Mouse (Mus musculus): Measurements from ENCODE around the gene Gm17087.

- no peak for TF ChIP-seq FLI1 (IDR thresholded peaks at IDR 0.05; ENCODE audit: low read length)
- TF ChIP-seq GATA1 (IDR thresholded peaks at IDR 0.05; ENCODE audit: borderline replicate concordance, low read length) = no peak
Measured at GRCm38 (mm10) chr17:8566850-8567249, at the start of gene Gm17087.

Data from megakaryocyte, embryonic 14.5 days (primary cell).